Mouse (Mus musculus): ENCODE data around the gene Gucy1b2. TPM values are rescaled to one million over a fixed set of nuclear protein-coding genes. Genes with fewer than 3 reads are reported as not detected.
A peak's percentile ranks its signal among the peaks of the same experiment; 100 is the strongest.

The Gucy1b2 gene
- total RNA-seq (2021), result under 1 TPM; 0.39 to 0.55 TPM

- intact Hi-C loops (cut with DNase I), result loop anchor here (5.0 to 10.0 kb wide), 7 partner anchors 124 to 1109 kb away; partner anchors contain the start of gene Spryd7
- no peak for DNase-seq (ENCODE audit: extremely low spot score in 1 of 2, low spot score in 2 of 2)
These were observed at the start of gene Gucy1b2 for GRCm38 (mm10) chr14:62456239-62456747. Gene Gucy1b2, minus strand, starts transcription at chr14:62456289.

DNA sequence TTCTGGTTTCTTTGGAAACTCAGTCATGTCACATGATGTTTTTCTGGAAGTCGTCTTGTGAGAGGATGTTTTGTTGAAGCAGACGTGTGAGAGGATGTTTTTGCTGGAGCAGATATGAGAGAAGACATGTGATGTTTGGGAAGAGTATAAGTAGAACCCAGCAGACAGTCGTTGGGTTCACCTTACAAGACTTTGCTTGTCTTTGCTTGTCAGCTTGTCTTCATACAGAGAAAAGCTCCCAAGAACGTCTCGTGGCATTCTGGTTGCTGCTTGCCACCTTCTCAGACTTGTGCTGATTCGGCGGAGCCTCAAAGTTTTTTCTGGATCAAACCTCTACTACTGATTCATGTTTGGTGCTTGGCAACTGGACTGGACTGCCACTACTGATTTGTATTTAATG lies 41.3 kb upstream of the Gucy1b2 start:
- DNase-seq (ENCODE audit: extremely low spot score in 1 of 2, low spot score in 2 of 2), result no peak

DNA sequence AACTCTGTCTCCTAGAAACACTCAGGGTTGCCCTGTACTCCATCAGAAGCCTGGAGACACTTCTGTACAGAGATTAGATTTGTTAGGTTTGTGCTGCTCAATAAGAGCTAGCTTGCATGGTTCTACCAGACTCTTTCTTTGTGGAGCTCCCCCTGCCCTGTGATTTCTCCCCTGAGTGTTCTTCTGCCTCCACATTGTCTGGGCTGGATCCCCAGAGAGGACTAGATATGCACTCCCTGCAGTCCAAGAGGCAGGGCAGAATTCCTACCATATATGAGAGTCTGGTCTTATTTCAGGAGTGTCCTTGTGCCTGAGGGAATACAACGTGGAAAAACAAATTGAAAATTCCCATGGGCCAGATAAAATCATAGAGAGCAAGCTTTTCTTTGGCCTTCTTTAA lies 40.4 kb upstream of the Gucy1b2 start:
- intact Hi-C loops (cut with DNase I), result no loop called here
- DNase-seq (ENCODE audit: extremely low spot score in 1 of 2, low spot score in 2 of 2), result no peak

More for the DNA sequence above, 41.3 kb upstream of the Gucy1b2 start:
- intact Hi-C loops (cut with DNase I), result no loop called here

DNA sequence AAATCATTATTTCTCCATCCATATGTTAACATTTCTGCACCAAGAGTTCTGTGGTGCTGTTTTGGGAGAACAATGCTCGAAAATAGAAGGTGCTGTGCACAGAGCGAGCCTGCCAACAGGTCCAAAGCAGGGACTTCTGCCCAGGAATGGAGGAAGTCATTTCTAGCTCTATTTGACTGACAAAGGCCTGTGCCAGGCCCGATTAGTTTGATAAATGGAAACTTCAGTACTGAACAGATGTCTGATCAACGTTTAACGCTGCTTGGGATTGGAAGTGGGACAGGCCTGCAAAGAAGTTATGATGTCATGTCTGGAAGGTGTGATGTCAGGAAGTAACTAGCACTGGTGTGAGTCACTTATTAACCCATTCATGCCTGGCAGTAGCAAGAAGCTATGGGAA lies 37.4 kb upstream of the Gucy1b2 start:
- intact Hi-C loops (cut with DNase I), result loop anchor here (1.0 to 5.0 kb wide), 3 partner anchors 49 to 114 kb away; partner anchors contain the start of gene Fam124a
- no peak for DNase-seq (ENCODE audit: extremely low spot score in 1 of 2, low spot score in 2 of 2)

DNA sequence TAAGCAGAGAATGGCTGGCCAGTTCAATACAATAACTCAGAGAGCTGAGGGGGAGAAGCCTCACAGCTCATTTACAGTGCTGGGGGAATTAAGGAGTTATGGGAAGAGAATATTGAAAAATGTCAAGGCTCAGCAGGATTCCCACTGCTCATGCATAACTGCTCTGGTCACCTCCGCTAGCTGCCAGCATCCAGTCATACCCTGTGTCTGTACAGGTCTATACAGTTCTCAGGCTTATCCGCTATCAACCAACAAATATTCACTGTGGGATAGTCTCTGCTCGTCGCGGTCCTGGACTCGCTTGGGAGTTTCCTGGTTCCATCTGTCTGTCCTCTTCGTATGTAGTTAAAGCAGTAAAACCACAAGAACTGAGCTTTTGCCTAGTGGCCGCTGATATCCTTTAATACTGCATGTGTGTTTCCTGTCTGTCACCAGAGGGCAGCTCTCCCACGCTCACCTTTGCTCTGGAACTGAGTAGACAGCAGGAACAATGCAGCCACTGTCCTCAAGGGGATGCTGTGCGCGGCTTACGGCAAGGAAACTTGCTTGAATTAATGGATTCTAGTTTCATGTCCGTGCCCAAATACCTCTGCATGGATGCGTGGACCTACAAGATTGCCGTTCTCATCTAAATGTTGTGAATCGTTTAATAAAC lies 36.2 kb upstream of the Gucy1b2 start:
- intact Hi-C loops (cut with DNase I), result loop anchor here (5.0 kb wide), 2 partner anchors 50 to 65 kb away; partner anchors contain the start of gene Fam124a
- peak; percentile 77 to 85 for DNase-seq (ENCODE audit: extremely low spot score in 1 of 2, low spot score in 2 of 2)

GRCm38 (mm10) chr14:62488270-62488669 lies 32.2 kb upstream of the Gucy1b2 start:
- DNase-seq (ENCODE audit: extremely low spot score in 1 of 2, low spot score in 2 of 2), result no peak
- intact Hi-C loops (cut with DNase I), result no loop called here

DNA sequence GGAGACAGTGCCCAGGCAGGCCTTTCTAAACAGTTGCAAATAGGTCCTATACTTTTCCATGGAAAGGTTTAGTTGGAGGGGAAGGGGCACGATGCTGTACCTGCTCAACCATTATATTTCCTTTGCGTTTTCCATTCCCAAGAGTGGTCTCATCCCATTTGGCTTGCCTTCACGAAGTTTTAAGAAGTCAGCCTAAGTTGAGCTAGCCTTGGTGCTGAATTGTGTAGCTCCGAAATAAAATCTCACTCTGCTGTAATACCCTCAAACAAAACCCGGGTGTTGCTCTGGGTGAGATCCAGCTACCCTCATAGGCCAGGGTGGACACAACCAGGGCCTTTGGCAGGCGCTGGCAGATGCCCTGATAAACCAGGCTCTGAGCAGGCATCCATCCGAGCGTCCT lies 25.3 kb upstream of the Gucy1b2 start:
- DNase-seq (ENCODE audit: extremely low spot score in 1 of 2, low spot score in 2 of 2), result no peak
- intact Hi-C loops (cut with DNase I), result no loop called here

- DNase-seq (ENCODE audit: extremely low spot score in 1 of 2, low spot score in 2 of 2), result no peak
- intact Hi-C loops (cut with DNase I), result no loop called here
These were observed 23.3 kb upstream of the Gucy1b2 start for GRCm38 (mm10) chr14:62479395-62479794.

- intact Hi-C loops (cut with DNase I), result no loop called here
- no peak for DNase-seq (ENCODE audit: extremely low spot score in 1 of 2, low spot score in 2 of 2)
These were observed 18.4 kb upstream of the Gucy1b2 start for GRCm38 (mm10) chr14:62474481-62474880.

DNA sequence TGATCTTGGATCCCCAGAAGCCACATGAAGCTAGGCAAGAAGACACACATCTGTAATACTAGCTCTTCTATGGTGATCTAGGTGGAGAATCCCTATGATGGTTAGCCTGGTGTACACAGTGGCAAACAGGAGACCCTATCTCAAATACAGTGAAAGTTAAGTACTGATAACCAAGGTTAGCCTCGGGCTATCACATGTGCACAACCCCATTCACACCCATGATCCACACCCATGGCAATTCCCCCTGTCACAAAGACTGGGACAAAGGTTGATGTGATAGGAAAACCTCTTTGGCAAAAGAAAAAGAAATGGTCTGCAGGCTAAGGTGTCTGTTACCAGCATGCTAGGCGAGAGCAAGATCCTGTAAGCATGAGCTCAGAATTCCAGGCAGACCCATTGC lies 16.0 kb upstream of the Gucy1b2 start:
- intact Hi-C loops (cut with DNase I), result no loop called here
- no peak for DNase-seq (ENCODE audit: extremely low spot score in 1 of 2, low spot score in 2 of 2)

DNA sequence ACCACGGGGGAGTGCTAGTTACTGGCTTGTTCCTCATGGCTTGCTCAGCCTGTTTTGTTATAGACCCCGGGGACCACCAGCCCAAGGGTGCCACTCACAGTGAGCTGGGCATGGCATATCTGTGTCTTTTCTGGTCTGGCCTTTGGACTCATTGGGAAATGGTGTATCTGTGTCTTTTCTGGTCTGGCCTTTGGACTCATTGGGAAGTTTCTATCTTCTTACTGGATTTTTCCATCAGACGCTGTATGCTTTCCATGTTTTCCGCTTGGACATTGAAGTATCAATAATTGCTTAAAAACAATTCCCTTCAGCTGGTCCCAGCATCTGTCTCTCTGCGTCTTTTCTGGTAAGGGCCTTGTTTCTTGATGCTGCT lies 12.7 kb upstream of the Gucy1b2 start:
- no peak for DNase-seq (ENCODE audit: extremely low spot score in 1 of 2, low spot score in 2 of 2)
- intact Hi-C loops (cut with DNase I), result no loop called here

DNA sequence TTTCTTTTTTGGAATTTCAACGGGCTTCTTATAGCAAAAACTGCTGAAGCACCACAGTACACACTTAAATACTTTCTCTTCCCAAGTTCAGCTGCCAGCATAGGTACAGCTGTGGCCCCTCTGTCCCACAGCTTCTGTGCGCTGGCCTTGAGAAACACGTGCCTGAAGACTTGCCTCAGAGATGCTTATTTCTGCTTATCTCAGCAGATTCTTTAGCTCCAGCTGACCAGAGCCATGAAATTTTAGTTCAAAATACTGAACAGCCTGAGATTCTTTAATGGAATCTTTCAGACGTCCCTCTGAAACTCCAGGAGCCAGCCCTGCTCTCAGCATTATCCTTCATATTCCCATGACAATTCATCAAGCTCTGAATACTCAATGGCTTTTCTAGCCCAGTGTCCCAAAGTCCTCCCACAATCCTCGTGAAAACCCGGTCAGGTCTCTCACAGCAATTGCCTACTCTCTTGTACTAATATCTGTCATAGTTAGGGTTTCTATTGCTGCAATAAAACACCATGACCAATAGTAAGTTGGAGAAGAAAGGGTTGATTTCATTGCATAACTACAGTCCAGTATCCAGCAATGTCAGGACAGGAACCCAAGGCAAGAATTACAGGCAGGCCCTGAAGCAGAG lies 12.1 kb upstream of the Gucy1b2 start:
- intact Hi-C loops (cut with DNase I), result no loop called here
- DNase-seq (ENCODE audit: extremely low spot score in 1 of 2, low spot score in 2 of 2), result no peak

- intact Hi-C loops (cut with DNase I), result no loop called here
- peak in 1 of 2 experiments; percentile 57 for DNase-seq (ENCODE audit: extremely low spot score in 1 of 2, low spot score in 2 of 2)
These were observed 8.9 kb upstream of the Gucy1b2 start for GRCm38 (mm10) chr14:62464966-62465365.

GRCm38 (mm10) chr14:62459541-62459940 lies 3.5 kb upstream of the Gucy1b2 start:
- no peak for DNase-seq (ENCODE audit: extremely low spot score in 1 of 2, low spot score in 2 of 2)
- intact Hi-C loops (cut with DNase I), result loop anchor here (5.0 to 10.0 kb wide), 7 partner anchors 127 to 1112 kb away; partner anchors contain the start of gene Spryd7

- intact Hi-C loops (cut with DNase I), result loop anchor here (5.0 to 10.0 kb wide), 7 partner anchors 125 to 1110 kb away; partner anchors contain the start of gene Spryd7
- peak; percentile 89 to 91 for DNase-seq (ENCODE audit: extremely low spot score in 1 of 2, low spot score in 2 of 2)
These were observed 1.5 kb upstream of the Gucy1b2 start for GRCm38 (mm10) chr14:62457420-62458181.

DNA sequence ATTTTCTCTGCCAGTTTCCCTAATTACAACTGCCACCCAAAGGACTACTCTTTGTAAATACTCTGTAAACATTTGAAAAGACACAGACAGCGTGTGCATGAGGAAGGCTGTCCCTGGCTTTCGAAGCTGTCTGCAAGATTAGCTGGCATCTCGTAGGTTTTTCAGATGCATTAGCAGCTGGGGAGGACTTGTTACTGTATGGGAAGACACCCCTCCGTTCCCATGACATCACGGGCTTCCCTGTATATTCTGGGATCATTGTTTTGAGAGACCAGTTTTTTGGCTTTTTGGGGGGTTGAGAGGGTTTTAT lies 564 bp downstream of the Gucy1b2 start:
- intact Hi-C loops (cut with DNase I), result loop anchor here (5.0 to 10.0 kb wide), 7 partner anchors 123 to 1108 kb away; partner anchors contain the start of gene Spryd7
- no peak for DNase-seq (ENCODE audit: extremely low spot score in 1 of 2, low spot score in 2 of 2)

DNA sequence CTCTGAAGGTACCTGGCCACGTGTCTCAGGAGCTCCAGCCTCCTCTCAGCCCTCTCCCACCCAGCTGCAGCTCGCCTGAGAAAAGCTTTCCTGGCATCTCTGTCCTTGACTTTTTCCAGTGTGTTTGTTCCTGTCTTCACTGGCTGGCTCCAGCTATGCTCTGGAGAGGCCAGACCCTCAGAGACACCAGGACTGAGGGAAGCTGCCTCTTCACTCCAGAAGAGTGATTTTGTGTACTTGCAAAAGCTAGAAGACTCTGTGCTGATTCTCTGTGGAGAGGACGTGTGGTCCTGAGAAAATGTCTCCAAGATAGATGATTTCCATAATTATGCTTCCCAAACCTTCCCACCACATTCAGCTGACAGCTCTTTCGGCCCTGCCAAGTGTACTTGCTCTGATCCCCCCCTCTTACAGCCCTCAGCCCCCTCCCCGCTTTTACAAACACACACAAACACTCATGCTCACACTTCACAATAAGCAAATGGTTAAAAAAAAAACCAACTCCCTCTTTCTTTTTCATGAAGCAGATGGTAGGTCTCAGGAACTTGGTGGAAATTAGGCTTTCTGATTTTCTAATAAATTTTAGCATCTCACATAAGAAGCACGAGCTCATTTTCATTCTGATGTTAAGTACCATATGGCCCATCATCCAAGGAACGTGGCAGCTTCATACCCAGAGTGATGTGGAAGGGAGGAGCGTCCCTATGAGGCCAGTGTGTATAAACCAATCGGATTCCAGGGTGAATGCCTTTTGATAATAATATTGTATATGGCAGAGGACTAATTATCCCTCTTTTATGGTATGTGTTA lies 1.1 kb downstream of the Gucy1b2 start:
- DNase-seq (ENCODE audit: extremely low spot score in 1 of 2, low spot score in 2 of 2), result no peak
- intact Hi-C loops (cut with DNase I), result loop anchor here (5.0 to 10.0 kb wide), 7 partner anchors 123 to 1108 kb away; partner anchors contain the start of gene Spryd7

- no peak for DNase-seq (ENCODE audit: extremely low spot score in 1 of 2, low spot score in 2 of 2)
- intact Hi-C loops (cut with DNase I), result loop anchor here (10.0 kb wide), 1 partner anchor 169 kb away; no protein-coding TSS in a partner anchor
These were observed 2.0 kb downstream of the Gucy1b2 start for GRCm38 (mm10) chr14:62454136-62454535.

Measured in left cerebral cortex, postnatal 10 days (tissue).